Mouse (Mus musculus) limb, embryonic 14.5 days (tissue): ENCODE measurements around the gene Gm49384. TPM values are rescaled to one million over a fixed set of nuclear protein-coding genes. Genes with fewer than 3 reads are reported as not detected.
A peak's percentile ranks its signal among the peaks of the same experiment; 100 is the strongest.

ENCODE experiments used
- ATAC-seq: fragments of 200-750 bp; cut with Nextera tagmentation; 2 replicates; pipeline ENCODE4 v1.8.0; 2017; ENCODE audit warnings: low read depth, moderate number of reproducible peaks, moderate TSS enrichment; ENCODE audit not compliant: low FRiP score
- DNase-seq: peaks from one replicate; pipeline ENCODE4 v3.0.0-alpha.2; 2015; ENCODE audit warnings: low spot score
- H3K27ac ChIP-seq: fragments of 300-500 bp; sonication (generic); replicated peaks from 2 replicates; pipeline ENCODE4 v1.5.1; 2014; ENCODE audit warnings: low read depth, mild to moderate bottlenecking, low read length, moderate library complexity, mixed read lengths
- H3K27me3 ChIP-seq: fragments of 300-500 bp; sonication (generic); 2 replicates; pipeline ENCODE4 v1.6.1; 2014; ENCODE audit warnings: low read length, mixed read lengths; ENCODE audit not compliant: control insufficient read depth, insufficient read depth
- H3K36me3 ChIP-seq: fragments of 300-500 bp; sonication (generic); 2 replicates; pipeline ENCODE4 v1.6.1; 2014; ENCODE audit warnings: mild to moderate bottlenecking, low read length, moderate library complexity, mixed read lengths; ENCODE audit not compliant: control insufficient read depth, insufficient read depth
- H3K4me1 ChIP-seq: fragments of 300-500 bp; sonication (generic); 2 replicates; pipeline ENCODE4 v1.6.1; 2014; ENCODE audit warnings: antibody characterized with exemption, low read length, mixed read lengths; ENCODE audit not compliant: control insufficient read depth, insufficient read depth
- H3K4me2 ChIP-seq: fragments of 300-500 bp; sonication (generic); replicated peaks from 2 replicates; pipeline ENCODE4 v1.6.1; 2014; ENCODE audit warnings: low read depth, mild to moderate bottlenecking, low read length, moderate library complexity; ENCODE audit not compliant: severe bottlenecking
- H3K4me3 ChIP-seq: fragments of 300-500 bp; sonication (generic); replicated peaks from 2 replicates; pipeline ENCODE4 v1.5.1; 2014; ENCODE audit warnings: low read length
- H3K9ac ChIP-seq: fragments of 300-500 bp; sonication (generic); 2 replicates; pipeline ENCODE4 v1.6.1; 2014; ENCODE audit warnings: mild to moderate bottlenecking, low read depth, low read length, moderate library complexity; ENCODE audit not compliant: severe bottlenecking
- H3K9me3 ChIP-seq: fragments of 300-500 bp; sonication (generic); 2 replicates; pipeline ENCODE4 v1.6.1; 2016; ENCODE audit warnings: low read length; ENCODE audit not compliant: control insufficient read depth
- POLR2A ChIP-seq: fragments of 200-500 bp; IDR thresholded peaks from 2 replicates; pipeline ENCODE4 v1.8.0; 2012; ENCODE audit warnings: inconsistent platforms, mild to moderate bottlenecking, moderate library complexity, borderline replicate concordance; ENCODE audit not compliant: insufficient read depth, insufficient read length; ENCODE audit errors: extremely low read depth
- WGBS: fragments of 180-500 bp; shearing (Covaris S2); extraction: QIAGEN DNeasy Blood & Tissue Kit; methylation state at CpG from one replicate; pipeline ENCODE4 v1.1.7; 2014; 5-methylcytosine and 5-hydroxymethylcytosine counted together
- polyA plus RNA-seq, 2 experiments: library from polyadenylated mRNA; depleted of rRNA in 1 of 2; stranded (reverse) in 1 of 2; unstranded in 1 of 2; fragments of >200 nt; fragmentation: Nextera tagmentation in 1 of 2; extraction: Ambion mirVana in 1 of 2; gene quantifications; 2 replicates each; pipeline versions ENCODE4 v1.2.1 to v1.2.3; 2012 to 2014

Gene Gm49384
- polyA plus RNA-seq, 2 experiments = 10.0 to 19.3 TPM

DNA sequence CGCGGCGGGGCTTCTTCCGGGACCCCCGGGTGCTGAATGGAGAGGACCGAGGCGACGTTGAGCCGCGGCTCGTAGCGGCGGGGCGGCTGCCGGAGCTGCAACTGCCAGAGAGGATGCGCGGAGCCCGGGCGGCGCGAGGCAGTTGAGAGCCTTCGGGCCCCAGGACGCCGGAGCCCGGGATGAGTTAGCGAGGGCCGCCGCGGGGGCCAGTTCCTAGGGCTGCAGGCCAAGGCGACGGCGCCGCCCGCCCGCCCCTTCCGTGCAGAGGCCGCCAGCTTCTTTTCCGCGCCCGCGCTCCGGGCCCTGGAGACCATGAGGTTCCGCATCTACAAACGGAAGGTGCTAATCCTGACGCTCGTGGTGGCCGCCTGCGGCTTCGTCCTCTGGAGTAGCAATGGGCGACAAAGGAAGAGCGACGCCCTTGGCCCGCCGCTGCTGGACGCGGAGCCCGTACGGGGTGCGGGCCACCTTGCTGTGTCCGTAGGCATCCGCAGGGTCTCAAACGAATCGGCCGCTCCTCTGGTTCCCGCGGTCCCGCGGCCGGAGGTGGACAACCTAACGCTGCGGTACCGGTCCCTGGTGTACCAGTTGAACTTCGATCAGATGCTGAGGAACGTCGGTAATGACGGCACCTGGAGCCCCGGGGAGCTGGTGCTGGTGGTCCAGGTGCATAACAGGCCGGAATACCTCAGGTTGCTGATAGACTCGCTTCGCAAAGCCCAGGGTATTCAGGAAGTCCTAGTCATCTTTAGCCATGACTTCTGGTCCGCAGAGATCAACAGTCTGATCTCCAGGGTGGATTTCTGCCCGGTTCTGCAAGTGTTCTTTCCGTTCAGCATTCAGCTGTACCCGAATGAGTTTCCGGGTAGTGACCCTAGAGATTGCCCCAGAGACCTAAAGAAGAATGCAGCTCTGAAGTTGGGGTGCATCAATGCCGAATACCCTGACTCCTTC lies 19.4 kb downstream of the Gm49384 start:
- ATAC-seq (peak; percentile 45), DNase-seq (peak; percentile 20)
- H3K27ac ChIP-seq = peak overlapping the region; percentile 80
- no peaks in the 10 kb centered on the region for H3K27me3 ChIP-seq
- no peak for TF ChIP-seq POLR2A
- peaks cover 42% of the 10 kb centered on the region for H3K36me3 ChIP-seq
- peak overlapping the region; percentile 90 for H3K9ac ChIP-seq
- no peaks in the 10 kb centered on the region for H3K9me3 ChIP-seq
- peak overlapping the region; percentile 89 for H3K4me2 ChIP-seq
- peaks cover 13% of the 10 kb centered on the region for H3K4me1 ChIP-seq
- H3K4me3 ChIP-seq = peak overlapping the region; percentile 65
- WGBS = 4% methylated on average over 45 of the region's 86 CpGs

DNA sequence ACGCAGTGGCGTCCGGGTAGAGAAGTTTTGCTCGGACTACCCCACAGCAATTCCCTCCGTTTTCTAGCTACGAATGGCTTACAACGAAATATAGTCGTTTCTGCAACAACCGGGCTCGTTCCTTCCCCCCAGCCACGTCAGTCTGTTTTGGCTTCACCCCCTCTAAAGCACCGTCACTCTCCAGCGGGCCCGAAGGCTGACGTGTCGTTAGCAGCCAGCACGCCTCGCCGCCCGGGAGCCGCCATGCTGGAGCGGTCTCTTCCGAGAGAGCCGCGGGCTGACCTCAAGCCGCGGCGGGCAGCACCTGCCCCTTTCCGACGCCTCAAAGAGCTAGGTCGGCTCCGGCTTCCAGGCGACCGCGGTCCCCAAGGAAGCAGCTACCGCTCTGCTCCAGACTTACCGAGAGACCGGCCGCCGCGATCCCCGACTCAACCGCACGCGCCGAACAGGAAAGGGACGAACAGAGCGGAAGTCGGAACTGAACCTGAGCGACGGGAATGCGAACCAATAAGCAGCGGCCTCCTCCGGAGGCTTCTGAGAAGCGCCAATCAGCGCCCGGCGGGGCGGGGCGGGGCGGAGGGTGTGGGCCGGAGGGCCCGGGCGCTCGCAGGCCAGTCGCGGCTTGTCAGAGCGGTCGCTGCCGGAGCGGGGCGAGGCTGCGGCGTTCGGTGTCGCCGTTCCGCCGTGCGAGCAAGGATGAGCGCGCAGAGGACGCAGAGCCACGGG lies 20.3 kb downstream of the Gm49384 start, which contains the start of the genes Rpl36al and Mgat2:
Gene Rpl36al, minus strand, starts transcription at position 501 of the 726 bp plus-strand sequence.
Gene Mgat2, plus strand, starts transcription at position 575 of the 726 bp plus-strand sequence.
- peak within 1 kb of the TSS; percentile 80 for H3K27ac ChIP-seq
- peak within 1 kb of the TSS; percentile 89 for H3K4me2 ChIP-seq
- H3K27me3 ChIP-seq = no peaks in the 10 kb centered on the region
- peaks cover 13% of the 10 kb centered on the region for H3K4me1 ChIP-seq
- H3K9me3 ChIP-seq = no peaks in the 10 kb centered on the region
- DNase-seq = peak; percentile 100
- ATAC-seq = peak; percentile 99
- H3K9ac ChIP-seq = peak within 1 kb of the TSS; percentile 90
- WGBS = under 1% methylated on average over 62 of the region's 84 CpGs
- TF ChIP-seq POLR2A = peak; percentile 95; the same call in 1 of the 2 replicates
- peak within 1 kb of the TSS; percentile 65 for H3K4me3 ChIP-seq
- H3K36me3 ChIP-seq = peaks cover 35% of the 10 kb centered on the region

DNA sequence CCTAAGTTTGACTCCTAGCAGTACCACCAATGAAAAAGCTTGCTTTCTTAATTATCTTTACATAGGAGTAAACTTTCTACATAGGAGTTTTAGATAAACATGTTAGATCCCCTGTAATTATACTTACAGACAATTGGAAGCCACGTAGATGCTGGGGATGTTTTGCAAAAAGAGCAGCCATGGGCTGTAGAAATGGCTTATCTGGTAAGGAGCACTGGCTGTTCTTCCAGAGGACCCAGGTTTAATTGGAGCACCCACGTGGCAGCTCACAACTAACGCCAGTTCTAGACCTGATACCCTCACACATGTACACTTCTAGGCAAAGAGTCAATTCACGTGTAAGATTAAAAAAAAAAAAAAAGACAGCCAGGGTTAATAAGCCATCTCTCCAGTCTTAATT lies 22.3 kb downstream of the Gm49384 start:
- H3K36me3 ChIP-seq = peaks cover 22% of the 10 kb centered on the region
- H3K9ac ChIP-seq = no peak overlapping the region
- peaks cover 11% of the 10 kb centered on the region for H3K4me1 ChIP-seq
- no peak overlapping the region for H3K4me3 ChIP-seq
- H3K4me2 ChIP-seq = no peak overlapping the region
- WGBS = 90% methylated on average over 4 of the region's 4 CpGs
- no peak overlapping the region for H3K27ac ChIP-seq
- ATAC-seq = no peak
- no peak for DNase-seq
- TF ChIP-seq POLR2A = no peak
- no peaks in the 10 kb centered on the region for H3K9me3 ChIP-seq
- no peaks in the 10 kb centered on the region for H3K27me3 ChIP-seq

GRCm38 (mm10) chr12:69179371-69179770 lies 24.7 kb downstream of the Gm49384 start:
- ATAC-seq (no peak), DNase-seq (no peak)
- 68% methylated on average over 12 of the region's 12 CpGs for WGBS
- Histone ChIP-seq H3K27me3 (no peaks in the 10 kb centered on the region), H3K9me3 (no peaks in the 10 kb centered on the region), H3K27ac (no peak overlapping the region), H3K36me3 (peaks cover 16% of the 10 kb centered on the region), H3K4me3 (no peak overlapping the region), H3K4me2 (no peak overlapping the region), H3K4me1 (peaks cover 2% of the 10 kb centered on the region; the same call in 1 of the 2 replicates), H3K9ac (no peak overlapping the region)
- no peak for TF ChIP-seq POLR2A

GRCm38 (mm10) chr12:69177526-69177925 lies 26.5 kb downstream of the Gm49384 start:
- H3K4me3 ChIP-seq = no peak overlapping the region
- no peak for TF ChIP-seq POLR2A
- no peak overlapping the region for H3K4me2 ChIP-seq
- no peak overlapping the region for H3K27ac ChIP-seq
- no peaks in the 10 kb centered on the region for H3K4me1 ChIP-seq
- peaks cover 15% of the 10 kb centered on the region for H3K36me3 ChIP-seq
- 73% methylated on average over 3 of the region's 3 CpGs for WGBS
- ATAC-seq (no peak), DNase-seq (no peak)
- H3K27me3 ChIP-seq = no peaks in the 10 kb centered on the region
- no peak overlapping the region for H3K9ac ChIP-seq
- no peaks in the 10 kb centered on the region for H3K9me3 ChIP-seq
